Mouse (Mus musculus) T-helper 1 cell (primary cell): Measurements from ENCODE around the gene Nptxr.

ENCODE experiments used
- in situ Hi-C: fragments of 300-600 bp; cut with MboI, MseI; formaldehyde crosslinking; loops from one replicate; pipeline ENCODE4 v1.15.1; 2025; ENCODE audit warnings: high pct_unique_total_duplicates

Nptxr gene

GRCm38 (mm10) chr15:79755176-79755575, 49.4 kb downstream of the Nptxr start:
- in situ Hi-C loops: no loop called here

DNA sequence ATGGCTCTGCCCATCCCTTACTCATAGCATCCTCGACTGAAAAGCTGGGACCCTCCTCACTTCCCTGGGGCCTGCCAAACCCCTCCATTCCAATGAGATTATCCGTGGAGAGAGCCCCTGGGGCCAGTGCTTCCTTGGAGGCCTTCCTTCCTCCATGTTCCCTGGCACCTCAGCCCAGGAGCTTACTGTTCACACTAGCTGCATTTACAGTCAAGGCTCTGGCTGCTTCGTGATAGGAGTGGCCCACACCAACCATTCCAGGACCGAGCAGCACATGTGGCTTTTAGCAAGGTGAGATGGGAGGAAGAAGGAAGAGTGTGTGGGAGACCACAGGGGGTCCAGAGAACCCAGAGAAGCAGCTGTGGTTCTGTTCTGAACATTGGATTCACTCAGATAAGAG, 50.7 kb downstream of the Nptxr start:
- in situ Hi-C loops: no loop called here

DNA sequence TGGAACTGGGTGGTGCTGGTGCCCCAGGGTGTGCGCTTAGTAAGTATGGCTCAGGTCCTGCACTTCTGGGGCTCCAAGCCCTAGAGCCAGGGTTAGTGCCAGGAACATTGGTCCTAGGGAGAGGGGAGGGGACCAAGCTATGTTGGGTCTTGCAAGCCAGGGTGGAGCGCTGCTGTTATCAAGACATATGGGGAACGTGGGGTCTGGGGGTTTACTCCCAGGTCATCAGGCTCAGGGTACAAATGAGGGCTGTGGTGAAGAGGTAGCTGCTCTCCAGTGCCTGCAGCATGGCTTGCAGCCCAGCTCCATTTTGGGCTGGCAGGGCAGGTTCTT, 51.2 kb downstream of the Nptxr start:
- in situ Hi-C loops: no loop called here

DNA sequence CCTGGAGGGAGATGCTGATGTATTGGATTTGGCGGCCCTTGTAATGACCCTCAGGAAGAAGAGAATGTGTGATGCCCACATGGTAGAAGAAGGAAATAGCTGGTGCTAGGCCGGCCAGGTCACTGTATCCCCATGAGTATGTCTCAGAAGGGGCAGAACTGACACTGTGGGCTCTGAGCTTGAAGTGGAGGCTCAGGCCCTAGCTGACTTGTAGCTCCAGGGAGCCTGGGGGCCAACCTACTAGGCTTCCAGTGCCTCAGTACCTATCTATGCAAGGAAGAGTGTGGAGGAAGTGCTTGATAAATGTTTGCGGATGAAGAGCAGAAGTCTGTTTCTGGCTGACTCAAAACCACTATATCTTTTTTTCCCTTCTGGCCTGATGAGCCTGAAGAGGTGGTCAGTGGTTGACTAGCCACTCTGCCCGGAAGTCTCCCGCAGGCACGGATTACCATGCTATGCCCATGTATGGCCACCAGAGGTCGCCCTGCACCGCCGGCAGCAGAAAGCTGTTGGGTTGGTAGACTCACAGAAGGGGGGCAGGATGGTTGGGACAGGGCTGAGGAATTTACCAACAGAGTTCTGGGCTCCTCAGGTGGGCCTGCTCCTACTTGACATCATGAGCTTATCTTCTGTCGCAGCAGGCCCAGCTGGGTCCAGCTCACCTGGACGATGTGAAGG, 51.7 kb downstream of the Nptxr start:
- in situ Hi-C loops: no loop called here

GRCm38 (mm10) chr15:79751772-79752171, 52.8 kb downstream of the Nptxr start:
- in situ Hi-C loops: no loop called here

DNA sequence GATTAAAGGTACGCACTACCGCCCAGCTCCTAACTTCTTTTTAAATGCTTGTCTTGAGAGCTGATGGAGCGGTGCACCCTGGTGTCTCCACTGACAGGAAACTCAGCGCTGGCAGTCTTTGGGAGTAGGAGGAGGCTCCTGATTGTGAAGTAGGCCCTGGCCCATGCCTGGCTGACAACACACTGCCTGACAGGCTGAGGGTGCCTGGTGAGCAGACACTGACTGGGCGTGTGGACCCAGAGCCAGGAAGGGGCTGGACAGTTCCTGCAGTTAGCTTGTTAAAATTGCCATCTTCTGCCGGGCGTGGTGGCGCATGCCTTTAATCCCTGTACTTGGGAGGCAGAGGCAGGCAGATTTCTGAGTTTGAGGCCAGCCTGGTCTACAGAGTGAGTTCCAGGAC, 54.3 kb downstream of the Nptxr start:
- in situ Hi-C loops: no loop called here

DNA sequence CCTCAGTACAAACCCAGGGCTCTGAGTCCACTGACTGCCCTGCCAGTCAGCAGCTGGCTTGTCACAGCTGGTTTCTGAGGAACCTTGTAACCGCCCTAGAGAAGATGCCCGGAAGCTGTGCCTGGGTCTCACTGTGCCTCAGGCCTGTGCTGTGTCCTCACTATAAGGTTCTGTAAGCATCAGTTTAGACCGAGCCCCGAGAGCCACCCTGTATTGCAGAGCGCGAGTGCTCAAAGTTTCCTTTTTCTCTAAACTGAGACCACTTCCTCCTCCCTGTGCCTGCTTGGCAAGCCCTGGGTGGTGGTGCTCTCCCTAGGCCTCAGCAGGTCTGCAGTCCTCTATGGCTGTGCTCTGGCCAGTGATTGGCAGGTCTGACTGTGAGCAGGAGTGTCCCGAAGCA, 55.4 kb downstream of the Nptxr start:
- in situ Hi-C loops: no loop called here

GRCm38 (mm10) chr15:79747998-79748397, 56.6 kb downstream of the Nptxr start:
- in situ Hi-C loops: no loop called here

DNA sequence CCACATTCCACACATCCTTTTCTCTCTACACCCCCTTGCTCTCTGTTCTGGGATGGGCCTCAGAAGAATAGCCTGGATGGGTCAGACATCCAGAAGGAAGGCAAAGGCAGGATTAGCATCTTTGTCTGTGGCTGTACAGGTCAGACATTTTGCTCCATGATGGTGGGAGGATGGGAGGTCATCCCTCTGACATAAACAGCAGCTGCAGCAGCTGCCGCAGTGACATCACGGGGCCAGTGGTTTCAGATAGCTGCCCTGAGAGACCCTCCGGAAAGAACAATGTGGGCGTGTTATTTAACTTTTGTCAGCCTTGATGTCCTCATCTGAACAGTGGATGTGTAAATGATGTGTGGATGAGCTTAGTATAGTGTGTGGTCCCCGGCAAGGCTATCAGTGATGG, 58.7 kb downstream of the Nptxr start:
- in situ Hi-C loops: no loop called here

GRCm38 (mm10) chr15:79745312-79745711, 59.3 kb downstream of the Nptxr start:
- in situ Hi-C loops: no loop called here

DNA sequence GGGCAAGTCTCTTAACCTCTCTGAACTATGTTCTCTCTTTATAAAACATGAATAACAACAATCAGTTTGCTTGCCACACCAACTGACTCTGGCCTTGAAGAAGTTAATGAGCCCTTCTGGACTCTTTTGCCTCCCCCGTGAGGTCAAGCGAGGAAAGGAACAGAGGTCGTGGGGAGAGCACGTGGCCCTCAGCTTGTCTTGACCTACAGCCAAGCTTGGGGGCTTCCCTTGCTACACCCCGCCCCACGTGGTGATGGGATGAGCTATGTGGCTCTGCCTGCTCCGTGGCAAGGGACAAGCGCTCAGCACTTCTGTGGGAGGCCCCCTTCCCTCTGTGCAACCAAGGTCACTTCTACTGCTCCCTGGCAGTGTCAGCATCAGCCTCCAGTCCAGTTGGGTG, 59.8 kb downstream of the Nptxr start:
- in situ Hi-C loops: no loop called here

DNA sequence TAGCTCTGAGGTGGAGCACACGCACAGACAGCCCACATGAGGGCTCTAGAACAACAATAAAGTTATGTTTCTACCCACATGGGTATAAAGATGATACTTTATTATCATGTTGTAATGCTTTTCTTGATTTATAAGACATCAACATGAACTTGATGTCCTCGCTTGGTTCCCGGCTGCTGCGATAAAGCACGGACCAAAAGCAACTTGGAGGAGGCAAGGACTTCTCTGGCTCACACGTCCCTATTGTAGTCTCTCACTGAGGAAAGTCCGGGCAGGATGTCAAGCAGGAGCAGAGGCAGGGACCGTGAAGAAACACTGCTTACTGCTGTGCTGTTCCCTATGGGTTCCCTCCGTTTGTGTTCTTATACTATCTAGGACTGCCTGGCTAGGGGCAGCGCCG, 60.6 kb downstream of the Nptxr start:
- in situ Hi-C loops: no loop called here

- in situ Hi-C loops: no loop called here
Observed at GRCm38 (mm10) chr15:79742706-79743023, 61.9 kb downstream of the Nptxr start.

DNA sequence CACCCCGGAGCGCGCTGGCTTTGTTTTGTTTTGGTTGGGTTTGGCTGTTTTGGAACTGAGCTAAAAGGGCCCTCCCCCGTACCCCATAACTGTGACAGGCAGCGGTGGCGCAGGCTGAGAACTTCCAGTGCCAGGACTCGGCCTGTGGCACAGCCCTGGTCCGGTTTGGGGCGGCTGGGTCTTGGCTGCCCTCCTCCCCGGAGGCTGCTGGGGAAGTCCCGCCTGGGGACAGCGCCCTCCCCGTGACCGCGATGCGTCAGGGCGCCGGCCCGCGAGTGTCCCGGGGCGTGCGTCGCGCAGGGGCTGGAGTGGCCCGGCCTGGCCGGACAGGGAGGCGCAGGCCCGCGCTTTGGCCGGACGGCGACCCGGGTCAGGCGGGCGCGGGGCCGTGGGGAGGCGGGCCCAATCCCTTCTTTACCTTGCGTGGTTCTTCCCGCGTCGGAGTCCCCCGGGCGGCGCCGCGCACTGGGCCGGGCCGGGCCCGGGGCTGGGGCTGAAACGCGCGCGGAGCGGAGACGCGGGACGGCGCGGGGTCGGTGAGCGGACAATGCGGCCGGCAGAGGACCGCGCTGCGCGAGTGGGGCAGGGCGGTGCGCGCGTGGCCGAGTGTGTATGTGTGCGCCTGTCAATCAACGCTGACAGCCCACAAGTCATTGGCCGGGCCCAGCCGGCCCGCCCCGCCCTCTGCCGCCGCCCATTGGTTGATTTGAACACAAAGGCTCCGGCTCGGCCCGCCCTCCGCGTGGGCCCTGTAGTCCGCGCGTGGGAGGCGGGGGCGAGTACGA, 62.5 kb downstream of the Nptxr start, which contains the start of gene Sun2:
TSS of gene Sun2 (minus strand) at position 616 of the 785 bp plus-strand sequence.
- in situ Hi-C loops: no loop called here

DNA sequence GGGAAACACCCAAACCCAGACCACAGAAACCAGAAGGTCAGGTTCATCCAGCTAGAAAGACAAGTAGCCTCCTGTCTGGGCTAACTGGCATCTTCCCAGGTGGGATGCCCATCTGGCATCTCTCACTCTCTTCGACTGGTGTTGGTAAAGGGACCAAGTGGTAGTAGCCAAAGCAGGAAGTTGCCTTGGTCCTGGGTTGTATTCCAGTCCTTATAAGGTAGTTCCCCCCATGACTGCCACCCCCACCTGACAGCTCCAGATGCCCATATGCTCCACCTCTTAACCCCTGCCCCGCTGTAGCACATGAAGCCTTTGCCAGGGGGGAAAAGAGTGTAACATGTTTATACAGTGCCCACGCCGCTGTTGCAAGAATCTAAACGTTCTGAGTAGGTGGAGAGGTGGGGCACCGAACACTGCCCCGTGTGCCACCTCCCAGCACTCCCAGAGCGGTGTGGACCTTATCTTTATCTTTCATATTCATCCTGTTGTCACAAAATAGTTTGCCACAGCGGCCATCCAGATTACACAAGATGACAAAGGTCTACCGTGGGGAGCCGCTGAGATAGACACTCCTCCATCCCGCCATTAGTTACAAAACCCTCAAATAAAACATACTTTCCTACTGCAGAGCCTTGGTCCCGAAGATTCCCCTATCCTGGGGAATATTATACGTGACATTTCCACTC, 63.2 kb downstream of the Nptxr start:
- in situ Hi-C loops: no loop called here

- in situ Hi-C loops: no loop called here
Observed at GRCm38 (mm10) chr15:79740739-79741138, 63.8 kb downstream of the Nptxr start.
